Mouse (Mus musculus): ENCODE measurements at regions not wholly inside any gene's neighbourhood (a gene's known extent, or its start where the extent isn't known, plus 50 kb on each side); places are given as distances from the start of the nearest gene placed in this dataset.

- DNase-seq (ENCODE audit: inconsistent age in 2 of 2, low spot score in 1 of 2), result no peak
These were observed 188.0 kb upstream of the Plppr1 start for GRCm38 (mm10) chr4:48871105-48871504.

- DNase-seq (ENCODE audit: inconsistent age in 2 of 2, low spot score in 1 of 2), result no peak
These were observed 169.9 kb upstream of the Plppr1 start for GRCm38 (mm10) chr4:48889074-48889592.

GRCm38 (mm10) chr4:48904551-48904950 lies 154.5 kb upstream of the Plppr1 start:
- no peak for DNase-seq (ENCODE audit: inconsistent age in 2 of 2, low spot score in 1 of 2)

- DNase-seq (ENCODE audit: inconsistent age in 2 of 2, low spot score in 1 of 2), result peak in 1 of 2 experiments; percentile 48
These were observed 153.7 kb upstream of the Plppr1 start for GRCm38 (mm10) chr4:48905196-48905867.

GRCm38 (mm10) chr4:48909161-48909560 lies 149.9 kb upstream of the Plppr1 start:
- peak in 1 of 2 experiments; percentile 53 for DNase-seq (ENCODE audit: inconsistent age in 2 of 2, low spot score in 1 of 2)

- DNase-seq (ENCODE audit: inconsistent age in 2 of 2, low spot score in 1 of 2), result no peak
These were observed 145.8 kb upstream of the Plppr1 start for GRCm38 (mm10) chr4:48913301-48913700.

GRCm38 (mm10) chr4:48924576-48925459 lies 134.3 kb upstream of the Plppr1 start:
- DNase-seq (ENCODE audit: inconsistent age in 2 of 2, low spot score in 1 of 2), result no peak

GRCm38 (mm10) chr4:48938420-48938819 lies 120.7 kb upstream of the Plppr1 start:
- DNase-seq (ENCODE audit: inconsistent age in 2 of 2, low spot score in 1 of 2), result no peak

- DNase-seq (ENCODE audit: inconsistent age in 2 of 2, low spot score in 1 of 2), result no peak
These were observed 120.2 kb upstream of the Plppr1 start for GRCm38 (mm10) chr4:48938892-48939291.

GRCm38 (mm10) chr4:48945266-48945818 lies 113.7 kb upstream of the Plppr1 start:
- DNase-seq (ENCODE audit: inconsistent age in 2 of 2, low spot score in 1 of 2), result no peak

- no peak for DNase-seq (ENCODE audit: inconsistent age in 2 of 2, low spot score in 1 of 2)
These were observed 106.1 kb upstream of the Plppr1 start for GRCm38 (mm10) chr4:48952965-48953364.

- no peak for DNase-seq (ENCODE audit: inconsistent age in 2 of 2, low spot score in 1 of 2)
These were observed 83.3 kb upstream of the Plppr1 start for GRCm38 (mm10) chr4:48975810-48976209.

GRCm38 (mm10) chr4:48992021-48992420 lies 67.1 kb upstream of the Plppr1 start:
- DNase-seq (ENCODE audit: inconsistent age in 2 of 2, low spot score in 1 of 2), result no peak
